Mouse (Mus musculus): ENCODE measurements around the gene Ggt7. TPM values are rescaled to one million over a fixed set of nuclear protein-coding genes. Genes with fewer than 3 reads are reported as not detected.

Ggt7 gene
- total and polyA plus RNA-seq, 2 experiments from 2014 or later: 110 to 203 TPM

- no peaks in the 10 kb centered on the region for H3K36me3 ChIP-seq (ENCODE audit: insufficient read depth, low read length)
- DNase-seq (ENCODE audit: low spot score) (no peak), ATAC-seq (ENCODE audit: low FRiP score) (no peak)
- H3K27ac ChIP-seq (ENCODE audit: low read depth, low read length): no peak overlapping the region
- no peak for TF ChIP-seq CTCF (IDR thresholded peaks at IDR 0.05)
- whole genome bisulfite sequencing: 88% methylated on average over 4 of the region's 4 CpGs
- no peak overlapping the region for H3K9ac ChIP-seq (replicated peaks; ENCODE audit: low read length, poor library complexity, severe bottlenecking)
- no peak overlapping the region for H3K4me2 ChIP-seq (ENCODE audit: low read depth, low read length, poor library complexity, severe bottlenecking)
- no peak overlapping the region for H3K4me3 ChIP-seq (ENCODE audit: low read depth, low read length)
- no peaks in the 10 kb centered on the region for H3K4me1 ChIP-seq (ENCODE audit: insufficient read depth, low read length)
- no peaks in the 10 kb centered on the region for H3K9me3 ChIP-seq (ENCODE audit: low read length)
- no peaks in the 10 kb centered on the region for H3K27me3 ChIP-seq (ENCODE audit: insufficient read depth, low read length)
Measured at GRCm38 (mm10) chr2:155442916-155443315, 75.1 kb downstream of the Ggt7 start.

Other genes starting within 250 kb of the Ggt7 start
- gene Map1lc3a, start 241.9 kb downstream of the Ggt7 start, total RNA-seq (2014; rRNA removed): 560 and 573 TPM in 2 replicates
- 839 and 943 TPM in 2 replicates for gene Map1lc3a, start 241.9 kb downstream of the Ggt7 start, polyA plus RNA-seq (2015; fragmentation: Nextera tagmentation; extraction: Ambion mirVana)
- gene Pigu, start 160.8 kb downstream of the Ggt7 start, total RNA-seq (2014; rRNA removed): 40.4 and 44.2 TPM in 2 replicates
- gene Pigu, start 160.8 kb downstream of the Ggt7 start, polyA plus RNA-seq (2015; fragmentation: Nextera tagmentation; extraction: Ambion mirVana): 54.7 and 59.6 TPM in 2 replicates
- gene Trp53inp2, start 137.2 kb downstream of the Ggt7 start, total RNA-seq (2014; rRNA removed): 116 and 121 TPM in 2 replicates
- gene Trp53inp2, start 137.2 kb downstream of the Ggt7 start, polyA plus RNA-seq (2015; fragmentation: Nextera tagmentation; extraction: Ambion mirVana): 58.4 and 58.6 TPM in 2 replicates
- 50.5 and 73.1 TPM in 2 replicates for gene Ncoa6, start 44.3 kb downstream of the Ggt7 start, total RNA-seq (2014; rRNA removed)
- 23.3 and 32.1 TPM in 2 replicates for gene Ncoa6, start 44.3 kb downstream of the Ggt7 start, polyA plus RNA-seq (2015; fragmentation: Nextera tagmentation; extraction: Ambion mirVana)
- 25.3 and 38.0 TPM in 2 replicates for gene Acss2, start 289 bp downstream of the Ggt7 start, total RNA-seq (2014; rRNA removed)
- gene Acss2, start 289 bp downstream of the Ggt7 start, polyA plus RNA-seq (2015; fragmentation: Nextera tagmentation; extraction: Ambion mirVana): 18.6 and 19.4 TPM in 2 replicates
- 9.2 and 12.9 TPM in 2 replicates for gene Gss, start 74.6 kb upstream of the Ggt7 start, total RNA-seq (2014; rRNA removed)
- 11.6 and 12.1 TPM in 2 replicates for gene Gss, start 74.6 kb upstream of the Ggt7 start, polyA plus RNA-seq (2015; fragmentation: Nextera tagmentation; extraction: Ambion mirVana)
- 0.14 and 0.38 TPM in 2 replicates for gene Myh7b, start 93.0 kb upstream of the Ggt7 start, total RNA-seq (2014; rRNA removed)
- gene Myh7b, start 93.0 kb upstream of the Ggt7 start, polyA plus RNA-seq (2015; fragmentation: Nextera tagmentation; extraction: Ambion mirVana): 1.5 and 3.4 TPM in 2 replicates
- gene Trpc4ap, start 174.1 kb upstream of the Ggt7 start, total RNA-seq (2014; rRNA removed): 148 and 155 TPM in 2 replicates
- 121 and 122 TPM in 2 replicates for gene Trpc4ap, start 174.1 kb upstream of the Ggt7 start, polyA plus RNA-seq (2015; fragmentation: Nextera tagmentation; extraction: Ambion mirVana)
- gene Edem2, start 211.2 kb upstream of the Ggt7 start, total RNA-seq (2014; rRNA removed): 41.1 and 44.5 TPM in 2 replicates
- 33.0 and 35.7 TPM in 2 replicates for gene Edem2, start 211.2 kb upstream of the Ggt7 start, polyA plus RNA-seq (2015; fragmentation: Nextera tagmentation; extraction: Ambion mirVana)
- not detected in 2 replicates for gene Gm17581, start 217.6 kb upstream of the Ggt7 start, total RNA-seq (2014; rRNA removed)
- gene Gm17581, start 217.6 kb upstream of the Ggt7 start, polyA plus RNA-seq (2015; fragmentation: Nextera tagmentation; extraction: Ambion mirVana): not detected in 2 replicates
- 1.5 TPM in 2 replicates for gene Procr, start 232.9 kb upstream of the Ggt7 start, total RNA-seq (2014; rRNA removed)
- 2.5 and 2.9 TPM in 2 replicates for gene Procr, start 232.9 kb upstream of the Ggt7 start, polyA plus RNA-seq (2015; fragmentation: Nextera tagmentation; extraction: Ambion mirVana)

Data from midbrain, postnatal 0 days (tissue).